ENCODE assay signal across 8 mouse cellular contexts in genomic region chr6:61042667-61043523, GRCm38 (mm10).
DNase-seq lines count a peak whose midpoint lies in the region; ATAC-seq and TF ChIP-seq lines count a peak whose summit lies in the region.

No protein-coding gene starts in this region.

- H3K4me1 ChIP-seq in kidney, postnatal 0 days (replicated peaks; ENCODE audit: insufficient read depth, low read length): no peaks in the 10 kb centered on the region
- H3K4me1 ChIP-seq in limb, embryonic 13.5 days: peaks cover 8% of the 10 kb centered on the region; the same call in 1 of the 2 replicates

- no peaks in the 10 kb centered on the region for H3K36me3 ChIP-seq in kidney, postnatal 0 days (ENCODE audit: insufficient read depth, low read length)
- H3K36me3 ChIP-seq in limb, embryonic 13.5 days: no peaks in the 10 kb centered on the region

- no peak for TF ChIP-seq CTCF in kidney, postnatal 0 days (IDR thresholded peaks at IDR 0.05; ENCODE audit: low read depth)

- no peaks in the 10 kb centered on the region for H3K9me3 ChIP-seq in kidney, postnatal 0 days (replicated peaks; ENCODE audit: low read length)
- no peaks in the 10 kb centered on the region for H3K9me3 ChIP-seq in limb, embryonic 13.5 days

- no peak overlapping the region for H3K4me3 ChIP-seq in kidney, postnatal 0 days (replicated peaks; ENCODE audit: low read depth, low read length)
- H3K4me3 ChIP-seq in limb, embryonic 13.5 days: no peak overlapping the region

- peak; percentile 7 for DNase-seq in kidney, adult 9 months
- DNase-seq in kidney, adult 8-10 months: no peak
- DNase-seq in kidney, postnatal 0 days (ENCODE audit: low spot score): peak; percentile 15
- peak; percentile 28 for DNase-seq in right cerebral cortex, postnatal 25 days
- DNase-seq in urinary bladder, postnatal 36 days (ENCODE audit: low spot score in 2 of 2): no peak
- DNase-seq in liver: no peak
- no peak for DNase-seq in urinary bladder, postnatal 10 days (ENCODE audit: low spot score)

- no peak overlapping the region for H3K9ac ChIP-seq in kidney, postnatal 0 days (ENCODE audit: low read depth, low read length)
- H3K9ac ChIP-seq in limb, embryonic 13.5 days: no peak overlapping the region

- 33% methylated on average over 15 of the region's 15 CpGs for WGBS in kidney, postnatal 0 days
- 24% methylated on average over 15 of the region's 15 CpGs for WGBS in limb, embryonic 13.5 days

- no peak overlapping the region for H3K27ac ChIP-seq in kidney, postnatal 0 days
- H3K27ac ChIP-seq in limb, embryonic 13.5 days: no peak overlapping the region

- H3K4me2 ChIP-seq in kidney, postnatal 0 days (ENCODE audit: low read length): no peak overlapping the region
- H3K4me2 ChIP-seq in limb, embryonic 13.5 days (replicated peaks): peak overlapping the region; percentile 31; the same call in 1 of the 2 replicates

- no peaks in the 10 kb centered on the region; the same call in 1 of the 2 replicates for H3K27me3 ChIP-seq in kidney, postnatal 0 days (ENCODE audit: insufficient read depth, low read length)
- no peaks in the 10 kb centered on the region for H3K27me3 ChIP-seq in limb, embryonic 13.5 days

- ATAC-seq in kidney, postnatal 0 days (replicated peaks; ENCODE audit: low FRiP score, low read depth): no peak
- peak; percentile 73; the same call in 1 of the 2 replicates for ATAC-seq in limb, embryonic 13.5 days (ENCODE audit: low FRiP score, low read depth)

Comparison
In these comparisons a context has a peak if more than half of its experiments do, and no peak if none do; other contexts are left out.
1. DNase-seq: peak in kidney, adult 9 months (single experiment), kidney, postnatal 0 days (single experiment) and right cerebral cortex, postnatal 25 days (single experiment); none in kidney, adult 8-10 months (0 of 2), urinary bladder, postnatal 36 days (0 of 2), liver (single experiment) and urinary bladder, postnatal 10 days (single experiment).